Mouse (Mus musculus): Measurements from ENCODE around the gene Mtg2. TPM values are rescaled to one million over a fixed set of nuclear protein-coding genes. Genes with fewer than 3 reads are reported as not detected.

The Mtg2 gene
- total RNA-seq, 2 experiments from 2014 or later: 12.6 to 19.1 TPM

DNA sequence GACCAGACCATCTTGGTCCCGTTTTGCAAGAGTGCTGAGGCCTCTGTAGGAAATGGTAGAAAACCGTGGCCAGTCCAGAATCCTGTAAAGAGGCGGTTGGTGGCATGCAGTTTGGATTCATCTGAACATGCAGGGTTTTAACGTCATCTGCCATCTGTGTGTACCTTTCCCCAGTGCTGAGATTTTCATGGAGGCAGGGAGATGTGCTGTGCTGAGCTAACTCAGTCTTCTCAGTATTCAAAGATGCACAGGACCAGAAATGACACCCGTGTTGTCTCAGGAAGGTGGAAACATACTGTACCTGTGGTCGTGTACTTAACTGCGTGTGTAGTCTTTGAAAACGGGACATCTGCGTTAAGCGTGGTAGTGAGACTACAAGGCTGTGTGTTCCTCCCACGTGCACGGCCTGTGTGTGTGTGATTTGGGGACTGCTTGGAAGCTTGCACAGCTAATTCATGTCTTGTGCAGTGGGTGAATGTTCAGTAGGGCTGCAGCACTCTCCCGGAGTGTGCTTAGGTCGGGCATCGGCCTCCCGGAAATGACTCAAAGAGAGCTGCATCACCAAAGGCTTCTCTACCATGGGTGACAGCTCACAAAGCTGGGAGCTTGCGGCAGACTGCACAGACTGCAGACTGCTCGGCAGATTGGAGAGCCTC lies 22.3 kb upstream of the Mtg2 start:
- DNase-seq (ENCODE audit: low spot score in 2 of 2): peak; percentile 61 to 72
- intact Hi-C loops (cut with DNase I): no loop called here

- intact Hi-C loops (cut with DNase I): loop anchor here (2.0 kb wide), 1 partner anchor 132 kb away; no protein-coding TSS in a partner anchor
These were observed 19.4 kb upstream of the Mtg2 start for GRCm38 (mm10) chr2:180050986-180051385.

DNA sequence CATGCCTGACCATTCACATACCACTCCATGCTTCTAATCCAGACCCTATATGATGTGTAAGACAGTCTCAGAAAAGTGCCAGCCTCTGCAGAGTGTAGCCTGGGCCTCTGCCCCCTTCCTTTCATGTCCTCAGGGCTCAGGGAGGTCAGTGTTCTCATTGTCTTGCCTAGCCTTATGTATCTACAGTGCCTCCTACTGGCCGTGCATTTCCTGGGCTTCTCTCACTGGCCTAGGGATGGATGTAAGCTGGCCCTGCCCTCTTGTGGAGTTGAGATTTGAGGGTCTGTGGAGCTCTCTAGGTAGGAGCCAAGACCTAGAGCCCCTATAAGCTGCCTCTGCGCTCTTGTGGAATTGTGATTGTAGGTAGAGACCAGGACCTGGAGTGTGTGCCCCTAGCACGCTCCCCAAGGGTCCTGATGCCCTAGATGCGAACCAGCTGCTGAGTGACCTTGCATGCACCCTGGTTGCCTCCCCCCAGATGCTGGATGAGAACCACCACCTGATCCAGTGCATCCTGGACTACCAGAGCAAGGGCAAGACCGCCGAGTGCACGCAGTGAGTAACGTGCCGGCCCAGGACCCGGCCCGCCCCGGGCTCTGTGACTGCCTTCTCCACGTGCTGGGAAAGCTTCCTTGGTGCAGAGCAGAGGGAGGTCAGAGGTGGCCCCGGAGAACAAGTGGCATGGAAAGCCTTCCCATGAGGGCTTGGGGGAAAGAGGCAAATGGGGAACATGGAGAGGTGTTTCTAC lies 18.2 kb upstream of the Mtg2 start:
- no peak for DNase-seq (ENCODE audit: low spot score in 2 of 2)
- intact Hi-C loops (cut with DNase I): loop anchor here (2.0 kb wide), 1 partner anchor 133 kb away; no protein-coding TSS in a partner anchor

More at GRCm38 (mm10) chr2:180050986-180051385, 19.4 kb upstream of the Mtg2 start:
- peak; percentile 72 to 74 for DNase-seq (ENCODE audit: low spot score in 2 of 2)

GRCm38 (mm10) chr2:180053001-180053400 lies 17.4 kb upstream of the Mtg2 start:
- no peak for DNase-seq (ENCODE audit: low spot score in 2 of 2)
- intact Hi-C loops (cut with DNase I): no loop called here

GRCm38 (mm10) chr2:180063338-180064131 lies 6.9 kb upstream of the Mtg2 start:
- intact Hi-C loops (cut with DNase I): no loop called here
- no peak for DNase-seq (ENCODE audit: low spot score in 2 of 2)

- no peak for DNase-seq (ENCODE audit: low spot score in 2 of 2)
- intact Hi-C loops (cut with DNase I): loop anchor here (10.0 kb wide), 1 partner anchor 185 kb away; the partner anchor contains the start of gene Rps21
These were observed 463 bp upstream of the Mtg2 start for GRCm38 (mm10) chr2:180069770-180070480.

DNA sequence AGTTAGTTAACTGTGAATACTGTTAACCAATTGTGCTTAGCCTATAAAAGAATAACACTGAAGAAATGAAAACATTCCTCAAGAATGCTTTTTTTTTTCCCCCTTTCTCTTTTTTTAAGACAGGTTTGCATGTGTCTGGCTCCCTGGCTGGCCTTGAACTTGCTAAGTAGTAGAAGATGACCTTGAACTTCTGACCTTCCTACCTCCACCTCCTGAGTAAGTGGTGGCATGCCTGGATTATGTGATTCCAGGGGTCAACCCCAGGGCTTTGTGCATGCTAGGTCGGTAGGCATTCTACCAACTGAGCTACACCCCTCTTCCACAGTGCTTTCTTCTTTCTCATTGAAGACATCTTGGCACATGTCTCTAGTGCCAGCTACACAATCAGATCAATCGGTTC lies 1.3 kb downstream of the Mtg2 start:
- intact Hi-C loops (cut with DNase I): loop anchor here (10.0 kb wide), 1 partner anchor 183 kb away; the partner anchor contains the start of gene Rps21
- DNase-seq (ENCODE audit: low spot score in 2 of 2): no peak

DNA sequence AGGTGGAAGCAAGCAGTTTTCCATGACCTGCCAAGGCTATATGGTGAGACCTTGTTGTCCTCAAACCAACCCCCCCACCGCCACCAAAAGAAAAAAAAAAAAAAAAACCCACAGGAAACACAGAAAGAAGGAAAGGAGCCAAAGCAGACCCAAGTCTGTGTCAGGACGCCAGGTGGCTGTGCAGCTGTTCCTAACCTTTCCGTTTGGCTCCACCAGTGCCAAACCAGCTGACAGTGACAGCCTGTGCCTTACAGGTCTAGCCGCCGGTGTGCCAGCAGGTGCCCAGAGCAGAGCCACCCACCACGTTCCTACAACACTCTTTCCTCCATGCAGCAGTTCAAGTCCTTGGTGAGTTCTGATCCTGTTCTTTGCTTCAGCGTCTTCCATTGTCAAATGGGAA lies 2.5 kb downstream of the Mtg2 start:
- no peak for DNase-seq (ENCODE audit: low spot score in 2 of 2)
- intact Hi-C loops (cut with DNase I): loop anchor here (10.0 kb wide), 1 partner anchor 182 kb away; the partner anchor contains the start of gene Rps21

GRCm38 (mm10) chr2:180077622-180078021 lies 7.2 kb downstream of the Mtg2 start:
- intact Hi-C loops (cut with DNase I): loop anchor here (10.0 kb wide), 1 partner anchor 177 kb away; the partner anchor contains the start of gene Rps21
- DNase-seq (ENCODE audit: low spot score in 2 of 2): no peak

DNA sequence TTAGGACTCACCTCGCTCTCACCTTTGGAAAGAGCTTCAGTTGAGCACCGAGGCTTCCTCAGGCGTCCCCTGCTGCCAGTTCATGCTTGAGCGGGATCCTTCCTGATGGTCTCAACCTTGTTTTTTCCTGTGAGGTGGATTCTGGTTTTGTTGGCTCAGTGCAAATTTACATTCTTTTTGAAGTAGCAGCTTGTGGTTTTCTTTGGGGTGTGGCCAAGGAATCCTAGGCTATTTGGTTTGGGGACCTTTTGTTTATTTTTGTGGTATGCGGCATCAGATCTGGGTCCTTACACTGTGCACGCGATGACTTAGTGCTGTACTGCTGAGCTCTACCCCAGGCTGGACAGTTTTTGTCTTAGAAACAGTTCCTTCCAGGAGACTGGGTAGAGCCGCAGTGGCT lies 10.3 kb downstream of the Mtg2 start:
- DNase-seq (ENCODE audit: low spot score in 2 of 2): no peak
- intact Hi-C loops (cut with DNase I): no loop called here

- intact Hi-C loops (cut with DNase I): no loop called here
- no peak for DNase-seq (ENCODE audit: low spot score in 2 of 2)
These were observed 12.7 kb downstream of the Mtg2 start for GRCm38 (mm10) chr2:180083063-180083462.

DNA sequence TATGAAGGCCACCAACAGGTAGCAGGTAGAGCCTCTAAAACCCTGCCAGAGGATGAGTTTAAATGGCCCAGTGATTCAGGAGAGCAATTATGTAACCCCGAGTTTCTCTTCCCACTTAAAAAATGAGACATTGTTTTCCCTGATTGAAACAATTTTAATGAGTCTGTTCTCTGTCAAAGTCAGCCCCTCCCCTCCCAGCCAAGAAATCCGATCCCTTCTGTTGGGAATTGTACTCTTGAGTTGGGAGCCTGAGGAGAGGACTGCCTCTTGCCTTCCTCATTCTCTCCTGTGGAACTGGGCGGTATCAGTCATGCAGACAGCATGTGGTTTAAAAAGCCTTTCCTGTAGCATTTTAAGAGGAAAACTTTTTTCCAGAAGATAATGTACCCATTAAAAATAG lies 14.2 kb downstream of the Mtg2 start:
- DNase-seq (ENCODE audit: low spot score in 2 of 2): no peak
- intact Hi-C loops (cut with DNase I): no loop called here

- intact Hi-C loops (cut with DNase I): no loop called here
- no peak for DNase-seq (ENCODE audit: low spot score in 2 of 2)
These were observed 15.7 kb downstream of the Mtg2 start for GRCm38 (mm10) chr2:180085926-180086636.

GRCm38 (mm10) chr2:180086637-180087027 lies 16.2 kb downstream of the Mtg2 start:
- intact Hi-C loops (cut with DNase I): no loop called here
- DNase-seq (ENCODE audit: low spot score in 2 of 2): no peak

DNA sequence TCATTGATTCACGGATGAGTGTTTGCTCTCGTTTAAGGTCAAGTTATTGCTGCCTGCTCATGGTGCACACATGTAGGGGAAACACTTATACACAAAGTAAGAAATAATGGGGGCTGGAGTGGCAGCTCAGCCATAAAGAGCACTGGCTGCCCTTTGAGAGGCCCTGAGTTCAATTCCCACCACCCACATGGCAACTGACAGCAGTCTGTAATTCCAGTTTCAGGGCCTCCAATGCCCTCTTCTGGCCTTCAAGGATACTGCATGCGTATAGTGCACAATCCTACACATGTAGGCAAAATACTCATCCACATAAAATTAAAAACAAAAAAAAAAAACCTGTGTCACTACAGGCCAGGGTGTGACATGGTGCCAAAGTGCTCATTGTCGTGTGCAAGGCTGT lies 17.1 kb downstream of the Mtg2 start:
- intact Hi-C loops (cut with DNase I): no loop called here
- no peak for DNase-seq (ENCODE audit: low spot score in 2 of 2)

DNA sequence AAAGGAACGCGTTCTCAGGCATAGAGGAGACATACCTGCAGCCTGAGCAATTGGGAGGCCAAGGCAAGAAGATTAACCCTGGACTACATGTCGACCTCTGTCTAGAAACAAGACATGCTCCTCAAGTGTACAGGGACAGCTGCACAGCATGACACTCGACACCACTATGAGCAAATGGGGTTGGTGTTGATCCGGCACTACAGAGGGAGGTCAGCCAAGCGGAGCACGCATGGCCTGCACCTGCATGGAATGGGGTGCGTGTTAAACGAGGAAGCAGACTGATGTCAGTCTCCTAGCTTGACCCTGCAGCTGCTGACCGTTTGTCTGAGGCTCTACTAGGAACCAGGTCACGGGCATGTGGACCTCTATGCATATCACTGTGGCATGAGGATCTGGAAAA lies 19.9 kb downstream of the Mtg2 start:
- intact Hi-C loops (cut with DNase I): no loop called here

DNA sequence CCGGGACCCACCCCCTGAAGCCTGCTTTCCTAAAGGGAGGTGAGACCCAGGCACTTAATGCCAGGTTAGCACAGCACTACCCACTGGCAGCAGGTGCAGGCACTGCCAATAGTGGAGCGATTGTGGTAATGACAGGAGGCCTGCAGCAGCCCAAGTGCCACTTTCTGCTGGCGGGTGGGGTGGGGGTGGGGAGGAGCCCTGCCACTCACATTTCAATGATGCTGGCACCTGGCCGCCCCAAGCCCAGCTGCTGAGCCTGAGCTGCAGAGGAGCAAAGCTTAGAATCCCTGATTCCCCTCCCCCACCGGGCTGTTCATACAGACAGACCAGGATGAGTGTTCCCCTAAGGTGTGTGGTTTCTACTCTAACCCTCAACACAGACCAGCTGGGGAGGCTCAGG lies 25.3 kb downstream of the Mtg2 start:
- DNase-seq (ENCODE audit: low spot score in 2 of 2): no peak
- intact Hi-C loops (cut with DNase I): no loop called here

More for the DNA sequence above, 19.9 kb downstream of the Mtg2 start:
- no peak for DNase-seq (ENCODE audit: low spot score in 2 of 2)

- intact Hi-C loops (cut with DNase I): no loop called here
- no peak for DNase-seq (ENCODE audit: low spot score in 2 of 2)
These were observed 27.2 kb downstream of the Mtg2 start for GRCm38 (mm10) chr2:180097585-180097984.

DNA sequence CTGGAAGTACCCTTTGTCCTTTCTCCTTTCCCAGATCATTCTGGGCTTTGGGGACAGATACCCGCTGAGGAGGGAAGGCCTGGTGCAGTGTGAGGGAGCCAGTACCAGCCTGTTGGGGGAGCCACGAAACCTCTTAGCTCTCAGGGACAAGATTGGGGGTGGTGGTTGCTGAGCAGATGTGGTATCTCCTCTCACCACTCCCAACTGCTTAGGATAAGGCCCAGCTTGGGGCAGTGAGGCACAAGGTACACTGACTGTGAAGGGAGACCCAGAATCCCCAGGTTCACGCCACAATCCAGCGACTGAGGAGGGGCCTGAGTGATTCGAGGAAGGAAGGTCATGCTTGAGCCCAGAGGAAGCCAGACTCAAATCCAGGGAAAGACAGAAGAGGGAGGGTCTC lies 27.8 kb downstream of the Mtg2 start:
- DNase-seq (ENCODE audit: low spot score in 2 of 2): peak in 1 of 2 experiments; percentile 12
- intact Hi-C loops (cut with DNase I): no loop called here
